Mouse (Mus musculus) macrophage (primary cell): ENCODE measurements around the gene Isg20. TPM values are rescaled to one million over a fixed set of nuclear protein-coding genes. Genes with fewer than 3 reads are reported as not detected.
A peak's percentile ranks its signal among the peaks of the same experiment; 100 is the strongest.

Source experiments
- H3K27ac ChIP-seq: fragments of 350-480 bp; formaldehyde crosslinking; 2 replicates; pipeline ENCODE4 v1.9.0; 2021
- H3K36me3 ChIP-seq: fragments of 350-480 bp; formaldehyde crosslinking; 2 replicates; pipeline ENCODE4 v1.9.0; 2021; ENCODE audit errors: inconsistent target
- H3K4me3 ChIP-seq: fragments of 350-480 bp; formaldehyde crosslinking; 2 replicates; pipeline ENCODE4 v1.9.0; 2021; ENCODE audit errors: inconsistent target
- H3K79me2 ChIP-seq: fragments of 350-480 bp; formaldehyde crosslinking; 2 replicates; pipeline ENCODE4 v1.9.0; 2021; ENCODE audit errors: inconsistent target
- WGBS: methylation state at CpG from one replicate; pipeline ENCODE4 v1.1.7; 2026; ENCODE audit warnings: inconsistent platforms; ENCODE audit not compliant: missing documents; 5-methylcytosine and 5-hydroxymethylcytosine counted together
- polyA plus RNA-seq: library from polyadenylated mRNA; stranded (reverse); fragments of 250-400 nt; gene quantifications from 3 replicates; pipeline ENCODE4 v1.2.4, GENCODE M21; 2018; ENCODE audit warnings: inconsistent platforms
- total RNA-seq, 78 experiments: library from RNA; depleted of rRNA; stranded (reverse); fragments of 250-400 nt; gene quantifications; 1 replicate in 9 of 78; 2 replicates in 24 of 78; 3 replicates in 43 of 78; 4 replicates in 2 of 78; pipeline ENCODE4 v1.2.4; 2018; ENCODE audit warnings: inconsistent platforms in 56 of 78

Isg20 gene
- total RNA-seq (2018; cell fraction: chromatin; rRNA removed) = 100 to 1,000 TPM in 2 of 26 experiments, 10 to 100 TPM in 15, 1 to 10 TPM in 9; 3.1 to 135 (median 33.7) TPM
- 100 to 1,000 TPM in 13 of 26 experiments, 10 to 100 TPM in 8, 1 to 10 TPM in 5; 8.8 to 290 (median 109) TPM for total RNA-seq (2018; cell fraction: cytosol; rRNA removed)
- 100 to 1,000 TPM in 11 of 26 experiments, 10 to 100 TPM in 12, 1 to 10 TPM in 3; 4.5 to 218 (median 73.1) TPM for total RNA-seq (2018; cell fraction: nucleus; rRNA removed)
- 7.3 to 28.0 TPM (median 9.8 TPM) in 3 replicates for polyA plus RNA-seq

GRCm38 (mm10) chr7:78912974-78913474 is at the start of gene Isg20:
Isg20 (plus strand) TSS chr7:78913424.
- peak within 1 kb of the TSS; percentile 46 for H3K4me3 ChIP-seq
- H3K79me2 ChIP-seq = peaks cover 10% of the 10 kb centered on the region; the same call in 1 of the 2 replicates
- WGBS = 65% methylated on average over 5 of the region's 5 CpGs
- H3K36me3 ChIP-seq = peaks cover 24% of the 10 kb centered on the region
- peak within 1 kb of the TSS; percentile 45 for H3K27ac ChIP-seq

DNA sequence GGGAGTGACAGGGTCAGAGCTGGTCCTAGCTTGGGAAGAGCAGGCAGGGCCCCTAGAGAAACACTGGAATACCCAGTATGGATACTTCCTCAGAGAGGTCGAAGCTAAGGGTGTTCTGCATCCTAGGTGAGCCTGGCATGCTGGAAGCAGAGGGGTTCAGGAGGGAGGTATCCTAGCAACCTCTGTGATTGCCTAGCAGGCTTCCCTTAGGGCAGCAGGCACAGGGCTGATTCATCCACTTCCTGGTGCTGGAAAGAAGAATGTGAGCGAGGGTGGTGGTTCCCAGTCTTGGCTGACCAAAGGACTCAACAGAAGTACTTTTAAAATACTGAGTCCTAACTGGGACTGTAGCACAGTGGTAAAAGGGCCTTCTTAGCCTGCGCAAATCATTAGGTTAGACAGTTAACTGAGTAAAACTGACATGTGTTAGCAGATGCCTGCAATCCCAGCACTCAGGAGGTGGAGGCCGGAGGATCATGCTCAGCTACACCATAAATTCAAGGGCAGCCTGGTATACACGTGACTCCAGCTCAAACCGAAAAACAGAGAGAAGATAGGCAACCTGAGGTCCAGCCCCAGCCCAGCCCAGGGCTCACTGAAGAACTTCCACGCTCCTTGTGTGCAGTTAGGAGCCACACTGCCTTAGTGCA is 49.3 kb upstream of the Isg20 start:
- 85% methylated on average over 7 of the region's 7 CpGs for WGBS
- Histone ChIP-seq H3K27ac (no peak overlapping the region), H3K4me3 (no peak overlapping the region), H3K79me2 (no peaks in the 10 kb centered on the region), H3K36me3 (no peaks in the 10 kb centered on the region)

DNA sequence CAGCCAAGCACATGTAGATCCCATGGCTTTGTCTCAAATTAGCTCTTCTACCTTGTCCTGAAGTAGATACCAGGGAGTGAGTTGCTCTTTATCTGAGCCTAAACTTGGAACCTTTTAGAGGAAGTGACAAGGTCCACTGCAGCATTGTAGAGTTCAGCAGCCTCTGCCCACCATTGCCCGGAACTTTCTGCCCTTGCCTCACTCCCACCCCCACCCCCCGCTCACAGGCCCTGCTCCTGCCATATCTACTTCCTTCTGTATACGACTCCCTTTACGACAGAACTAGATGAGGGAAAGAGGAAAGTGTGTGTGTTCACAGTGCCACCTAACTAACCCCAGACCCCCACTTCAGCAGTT is 48.8 kb upstream of the Isg20 start:
- Histone ChIP-seq H3K27ac (no peak overlapping the region), H3K36me3 (no peaks in the 10 kb centered on the region), H3K79me2 (no peaks in the 10 kb centered on the region), H3K4me3 (no peak overlapping the region)
- 12% methylated on average over 4 of the region's 4 CpGs for WGBS

GRCm38 (mm10) chr7:78865212-78865949 is 47.8 kb upstream of the Isg20 start:
- H3K36me3 ChIP-seq = no peaks in the 10 kb centered on the region
- H3K27ac ChIP-seq = no peak overlapping the region
- no peaks in the 10 kb centered on the region for H3K79me2 ChIP-seq
- no peak overlapping the region for H3K4me3 ChIP-seq
- 75% methylated on average over 12 of the region's 12 CpGs for WGBS

DNA sequence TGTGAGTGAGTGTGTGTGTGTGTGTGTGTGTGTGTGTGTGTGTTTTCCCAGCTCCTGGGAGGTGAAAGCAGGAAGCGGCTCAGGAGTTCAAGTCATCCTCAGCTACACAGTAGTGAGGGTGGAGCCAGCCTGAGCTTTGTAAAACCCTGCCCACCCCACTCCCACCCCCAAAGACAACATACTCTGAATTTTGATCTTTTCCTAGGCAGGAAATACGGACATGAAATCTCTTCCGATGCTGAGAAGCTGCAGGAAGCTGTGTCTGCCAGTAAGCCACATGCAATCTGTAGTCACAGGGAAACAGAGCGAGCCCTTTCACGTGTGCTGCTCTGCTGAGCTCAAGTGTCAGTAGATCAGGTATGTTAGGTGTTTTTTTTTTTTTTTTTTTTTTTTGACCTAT is 44.5 kb upstream of the Isg20 start:
- no peak overlapping the region for H3K27ac ChIP-seq
- 69% methylated on average over 5 of the region's 5 CpGs for WGBS
- H3K36me3 ChIP-seq = no peaks in the 10 kb centered on the region
- H3K79me2 ChIP-seq = no peaks in the 10 kb centered on the region
- H3K4me3 ChIP-seq = no peak overlapping the region

DNA sequence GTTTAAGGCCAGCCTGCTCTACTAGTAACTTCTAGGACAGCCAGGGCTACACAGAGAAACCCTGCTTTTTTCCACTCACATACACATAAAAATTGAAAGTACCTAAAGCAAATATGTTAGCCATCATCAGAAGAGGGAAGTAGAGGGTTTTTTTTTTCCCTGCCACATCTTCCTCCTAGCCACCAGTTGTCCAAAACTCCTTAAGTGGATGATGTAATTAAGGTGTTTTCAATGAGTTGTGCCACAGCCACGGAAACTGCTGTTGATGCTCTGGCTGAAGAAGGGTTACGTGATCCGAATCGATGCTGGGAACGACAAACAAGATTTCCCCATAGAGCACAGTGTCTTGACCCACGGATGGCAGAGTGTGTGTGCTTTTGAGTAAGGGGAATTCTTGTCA is 40.9 kb upstream of the Isg20 start:
- Histone ChIP-seq H3K79me2 (no peaks in the 10 kb centered on the region), H3K27ac (no peak overlapping the region), H3K4me3 (no peak overlapping the region), H3K36me3 (no peaks in the 10 kb centered on the region)
- 22% methylated on average over 6 of the region's 6 CpGs for WGBS

DNA sequence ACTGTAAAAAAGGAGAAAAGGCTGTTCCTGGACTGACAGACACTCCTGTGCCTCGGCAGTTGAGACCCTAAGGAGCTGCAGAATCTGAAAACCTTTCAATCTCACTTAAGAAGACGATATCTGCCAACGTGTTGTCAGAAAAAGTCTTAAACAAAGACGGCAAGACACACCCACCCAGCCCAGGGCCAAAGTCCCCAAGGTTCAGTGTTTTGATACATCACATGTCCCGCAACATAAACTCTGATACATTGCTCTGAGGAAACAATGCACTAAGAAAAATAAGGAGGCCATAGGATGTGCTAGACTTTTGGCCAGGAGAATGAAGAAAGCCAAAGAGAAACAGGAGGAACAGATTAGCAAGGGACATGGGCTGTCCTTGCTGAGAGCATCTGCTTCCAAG is 40.4 kb upstream of the Isg20 start:
- no peaks in the 10 kb centered on the region for H3K36me3 ChIP-seq
- WGBS = 87% methylated on average over 5 of the region's 5 CpGs
- no peaks in the 10 kb centered on the region for H3K79me2 ChIP-seq
- no peak overlapping the region for H3K4me3 ChIP-seq
- no peak overlapping the region for H3K27ac ChIP-seq

GRCm38 (mm10) chr7:78881607-78882468 is 31.4 kb upstream of the Isg20 start:
- WGBS = 43% methylated on average over 15 of the region's 16 CpGs
- Histone ChIP-seq H3K36me3 (no peaks in the 10 kb centered on the region), H3K27ac (no peak overlapping the region), H3K4me3 (no peak overlapping the region), H3K79me2 (no peaks in the 10 kb centered on the region)

DNA sequence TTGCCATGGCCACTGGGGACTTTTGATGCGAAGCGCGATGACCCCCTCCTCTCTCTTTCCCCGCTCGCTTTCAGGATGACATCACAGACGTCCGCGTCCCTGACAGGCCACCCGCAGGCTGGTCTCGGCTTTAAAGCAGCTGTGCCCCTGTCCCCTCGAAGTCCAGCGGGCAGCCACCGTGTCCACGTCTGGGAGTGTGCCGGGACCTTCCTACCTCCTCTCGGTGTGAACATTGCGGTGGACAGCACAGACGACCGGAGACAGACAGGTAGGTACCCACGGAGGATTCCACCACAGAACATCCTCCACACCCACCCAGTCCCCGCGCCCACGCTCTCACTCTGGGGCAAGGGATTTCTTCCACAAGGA is 30.8 kb upstream of the Isg20 start:
- Histone ChIP-seq H3K27ac (no peak overlapping the region), H3K4me3 (no peak overlapping the region), H3K79me2 (no peaks in the 10 kb centered on the region), H3K36me3 (no peaks in the 10 kb centered on the region)
- WGBS = 9% methylated on average over 23 of the region's 23 CpGs

GRCm38 (mm10) chr7:78883016-78883725 is 30.1 kb upstream of the Isg20 start:
- WGBS = 7% methylated on average over 34 of the region's 34 CpGs
- no peak overlapping the region for H3K4me3 ChIP-seq
- H3K27ac ChIP-seq = no peak overlapping the region

GRCm38 (mm10) chr7:78883726-78884060 is 29.5 kb upstream of the Isg20 start:
- 20% methylated on average over 4 of the region's 8 CpGs for WGBS
- no peak overlapping the region for H3K4me3 ChIP-seq

More at GRCm38 (mm10) chr7:78883016-78883725, 30.1 kb upstream of the Isg20 start:
- Histone ChIP-seq H3K79me2 (no peaks in the 10 kb centered on the region), H3K36me3 (no peaks in the 10 kb centered on the region)

GRCm38 (mm10) chr7:78884139-78884538 is 29.1 kb upstream of the Isg20 start:
- Histone ChIP-seq H3K79me2 (no peaks in the 10 kb centered on the region), H3K36me3 (no peaks in the 10 kb centered on the region), H3K27ac (no peak overlapping the region), H3K4me3 (no peak overlapping the region)
- 13% methylated on average over 6 of the region's 6 CpGs for WGBS

More at GRCm38 (mm10) chr7:78883726-78884060, 29.5 kb upstream of the Isg20 start:
- Histone ChIP-seq H3K79me2 (no peaks in the 10 kb centered on the region), H3K36me3 (no peaks in the 10 kb centered on the region), H3K27ac (no peak overlapping the region)

DNA sequence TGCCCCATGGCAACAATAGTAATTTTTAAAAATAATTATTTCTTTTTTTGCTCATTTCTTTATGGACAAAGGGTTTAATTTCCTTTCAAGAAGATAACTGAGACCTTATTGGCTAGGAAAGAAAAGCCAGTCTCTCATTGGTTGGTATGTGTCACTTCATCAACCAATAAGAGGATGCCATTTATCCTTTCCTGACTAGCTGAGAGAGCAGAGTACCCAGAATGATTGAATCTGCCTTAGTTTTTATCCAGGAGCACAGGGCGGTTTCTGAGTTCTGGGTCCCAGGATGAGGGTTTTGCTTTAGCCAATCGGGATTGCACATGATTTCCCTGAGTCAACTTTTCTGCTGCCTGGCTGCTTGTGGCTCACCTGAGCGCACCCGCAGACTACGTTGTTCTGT is 27.8 kb upstream of the Isg20 start:
- Histone ChIP-seq H3K79me2 (no peaks in the 10 kb centered on the region), H3K4me3 (no peak overlapping the region), H3K27ac (no peak overlapping the region), H3K36me3 (no peaks in the 10 kb centered on the region)
- WGBS = 85% methylated on average over 4 of the region's 5 CpGs

DNA sequence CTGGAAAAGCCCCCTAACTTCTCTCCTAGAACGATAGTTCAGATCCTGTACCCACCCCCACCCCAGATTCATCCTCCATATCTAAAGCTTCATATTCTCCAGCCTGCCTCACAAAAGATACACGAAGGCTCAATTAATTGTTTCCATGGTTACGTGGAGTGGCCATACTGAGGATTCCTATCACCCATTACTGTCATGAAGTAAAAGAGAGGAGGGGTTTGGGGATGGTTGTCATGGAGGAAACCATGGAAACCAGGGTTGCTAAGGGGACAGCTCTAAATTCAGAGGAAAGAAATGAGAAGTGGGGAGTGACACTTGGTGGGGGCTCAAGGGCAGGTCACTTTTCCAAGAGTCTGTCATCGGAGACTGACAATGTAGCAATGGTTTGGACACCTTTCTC is 26.7 kb upstream of the Isg20 start:
- H3K4me3 ChIP-seq = no peak overlapping the region
- no peaks in the 10 kb centered on the region for H3K79me2 ChIP-seq
- H3K27ac ChIP-seq = no peak overlapping the region
- H3K36me3 ChIP-seq = no peaks in the 10 kb centered on the region
- WGBS = 87% methylated on average over 4 of the region's 4 CpGs
